Mouse (Mus musculus) cerebellum, postnatal 14 days (tissue): Measurements from ENCODE around the gene Dysf.

Experiments
- DNase-seq, 2 experiments: peaks; one replicate each; pipeline ENCODE4 v3.0.0; 2021; ENCODE audit warnings: mixed read lengths in 2 of 2

Dysf gene

GRCm38 (mm10) chr6:84119731-84120530 is 111.5 kb downstream of the Dysf start:
- DNase-seq = peak; percentile 51 to 69

GRCm38 (mm10) chr6:84124609-84125008 is 116.2 kb downstream of the Dysf start:
- DNase-seq = no peak

- no peak for DNase-seq
Measured at GRCm38 (mm10) chr6:84125101-84125500, 116.7 kb downstream of the Dysf start.

GRCm38 (mm10) chr6:84128229-84128628 is 119.8 kb downstream of the Dysf start:
- DNase-seq = no peak

GRCm38 (mm10) chr6:84130867-84131266 is 122.5 kb downstream of the Dysf start:
- no peak for DNase-seq

GRCm38 (mm10) chr6:84131539-84131938 is 123.1 kb downstream of the Dysf start:
- no peak for DNase-seq

GRCm38 (mm10) chr6:84133053-84133452 is 124.7 kb downstream of the Dysf start:
- no peak for DNase-seq

- DNase-seq = peak; percentile 38 to 46
Measured at GRCm38 (mm10) chr6:84133996-84134721, 125.8 kb downstream of the Dysf start.

- DNase-seq = peak; percentile 89 to 93
Measured at GRCm38 (mm10) chr6:84134722-84135394, 126.5 kb downstream of the Dysf start.

GRCm38 (mm10) chr6:84135709-84136108 is 127.3 kb downstream of the Dysf start:
- DNase-seq = peak; percentile 82 to 86

GRCm38 (mm10) chr6:84136345-84136744 is 128.0 kb downstream of the Dysf start:
- DNase-seq = peak; percentile 45 to 62

GRCm38 (mm10) chr6:84139932-84140331 is 131.5 kb downstream of the Dysf start:
- peak; percentile 81 to 88 for DNase-seq

- DNase-seq = peak; percentile 56 to 58
Measured at GRCm38 (mm10) chr6:84142481-84142880, 134.1 kb downstream of the Dysf start.

- DNase-seq = no peak
Measured at GRCm38 (mm10) chr6:84143328-84143727, 134.9 kb downstream of the Dysf start.

- no peak for DNase-seq
Measured at GRCm38 (mm10) chr6:84144393-84144792, 136.0 kb downstream of the Dysf start.

- DNase-seq = no peak
Measured at GRCm38 (mm10) chr6:84147206-84148004, 139.0 kb downstream of the Dysf start.

- DNase-seq = peak in 1 of 2 experiments; percentile 49
Measured at GRCm38 (mm10) chr6:84148470-84148869, 140.1 kb downstream of the Dysf start.

- no peak for DNase-seq
Measured at GRCm38 (mm10) chr6:84154508-84154907, 146.1 kb downstream of the Dysf start.

- DNase-seq = peak; percentile 39 to 56
Measured at GRCm38 (mm10) chr6:84155765-84156164, 147.4 kb downstream of the Dysf start.

- DNase-seq = no peak
Measured at GRCm38 (mm10) chr6:84156481-84157025, 148.2 kb downstream of the Dysf start.

GRCm38 (mm10) chr6:84159046-84159445 is 150.7 kb downstream of the Dysf start:
- DNase-seq = no peak

- DNase-seq = no peak
Measured at GRCm38 (mm10) chr6:84167612-84168011, 159.2 kb downstream of the Dysf start.
